Mouse (Mus musculus) embryonic fibroblast, embryonic 13.5 days (primary cell): ENCODE results near the gene Cfap299. TPM values are rescaled to one million over a fixed set of nuclear protein-coding genes. Genes with fewer than 3 reads are reported as not detected.

ENCODE experiments used
- H3K27ac ChIP-seq: 2 replicates; pipeline ENCODE4 v1.5.1; 2012; ENCODE audit warnings: low read length, control low read depth, inconsistent platforms; ENCODE audit not compliant: insufficient read depth
- H3K4me1 ChIP-seq: 2 replicates; pipeline ENCODE4 v1.6.1; 2011; ENCODE audit warnings: low read length; ENCODE audit not compliant: control insufficient read depth, insufficient read depth
- H3K4me3 ChIP-seq: 2 replicates; pipeline ENCODE4 v1.5.1; 2011; ENCODE audit warnings: mild to moderate bottlenecking, control low read depth, low read length; ENCODE audit not compliant: insufficient read depth
- CTCF ChIP-seq: IDR thresholded peaks from 2 replicates; pipeline ENCODE4 v1.5.1; 2011; ENCODE audit warnings: mild to moderate bottlenecking, control low read depth, low read length, moderate library complexity, borderline replicate concordance; ENCODE audit not compliant: insufficient read depth
- POLR2A ChIP-seq: IDR thresholded peaks from 2 replicates; pipeline ENCODE4 v1.6.1; 2011; ENCODE audit warnings: low read depth, mild to moderate bottlenecking, control low read depth, low read length, moderate library complexity
- polyA plus RNA-seq: library from polyadenylated mRNA; stranded (reverse); fragments of >200 nt; gene quantifications from 2 replicates; pipeline ENCODE4 v1.2.4, GENCODE M21; 2011; ENCODE audit warnings: low read depth; ENCODE audit not compliant: missing spikeins, insufficient read length

The Cfap299 gene
- polyA plus RNA-seq, 1 experiment = not detected

DNA sequence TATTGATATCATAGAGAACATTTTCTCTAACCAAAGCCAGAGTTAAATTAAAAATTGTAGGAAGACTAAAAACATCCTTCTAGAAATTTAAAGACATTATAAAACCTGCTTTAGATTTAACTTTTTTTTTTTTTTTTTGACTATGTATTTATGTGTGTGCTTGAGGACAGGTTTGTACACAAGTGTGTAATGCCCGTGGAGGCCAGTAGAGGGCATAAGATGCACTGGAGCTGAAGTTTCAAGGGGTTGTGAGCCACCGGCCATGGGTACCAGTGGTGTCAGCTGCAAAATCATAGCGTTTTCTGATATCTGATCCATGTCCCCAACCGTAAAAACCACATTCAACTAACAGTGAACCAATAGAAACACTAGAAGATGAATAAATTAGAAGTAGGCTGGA lies 377.5 kb downstream of the Cfap299 start:
- Histone ChIP-seq H3K4me3 (no peak overlapping the region), H3K27ac (no peak overlapping the region), H3K4me1 (no peaks in the 10 kb centered on the region)
- TF ChIP-seq POLR2A (no peak), CTCF (no peak)

GRCm38 (mm10) chr5:98715392-98715791 lies 386.3 kb downstream of the Cfap299 start:
- no peak overlapping the region for H3K27ac ChIP-seq
- H3K4me3 ChIP-seq = no peak overlapping the region
- no peaks in the 10 kb centered on the region for H3K4me1 ChIP-seq
- TF ChIP-seq POLR2A (no peak), CTCF (no peak)

DNA sequence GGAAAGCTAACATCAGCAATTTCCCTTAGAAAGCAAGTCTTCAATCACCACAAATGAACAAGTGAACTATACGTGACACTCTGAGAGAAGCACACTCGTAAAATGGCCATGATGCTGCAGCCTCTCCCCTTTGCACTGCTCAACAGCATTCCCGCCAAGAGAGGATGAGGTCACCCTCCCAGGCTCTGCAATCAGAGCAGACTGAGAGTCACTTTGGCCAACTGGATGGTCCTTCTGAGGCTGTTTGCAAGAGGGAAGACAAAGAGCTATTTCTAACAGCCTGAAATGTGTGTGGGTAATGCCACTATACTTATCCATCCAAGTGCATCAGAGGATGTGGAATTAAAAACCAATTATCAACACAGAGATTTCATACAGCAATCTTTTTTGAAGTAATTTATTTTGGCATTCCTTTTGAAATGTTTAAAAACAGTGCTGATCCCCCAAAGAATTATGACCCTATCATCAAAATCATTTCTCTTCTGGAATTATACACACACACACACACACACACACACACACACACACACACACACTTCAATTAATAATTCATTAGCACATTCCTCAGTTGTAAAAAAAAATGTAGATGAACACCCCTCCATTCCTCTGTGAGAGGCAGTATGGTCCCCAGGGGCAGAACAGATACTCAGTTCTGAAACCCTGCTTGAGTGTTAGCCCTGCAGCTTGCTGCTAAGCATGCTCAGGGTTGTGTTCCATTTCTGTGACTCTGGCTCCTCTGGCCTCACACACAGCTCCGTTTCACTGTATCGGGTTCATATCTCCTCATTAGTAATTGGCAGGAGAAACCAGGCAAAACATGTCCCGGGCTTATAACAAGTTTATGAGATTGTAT lies 403.3 kb downstream of the Cfap299 start:
- Histone ChIP-seq H3K4me1 (no peaks in the 10 kb centered on the region), H3K4me3 (no peak overlapping the region), H3K27ac (no peak overlapping the region)
- TF ChIP-seq POLR2A (no peak), CTCF (no peak)

DNA sequence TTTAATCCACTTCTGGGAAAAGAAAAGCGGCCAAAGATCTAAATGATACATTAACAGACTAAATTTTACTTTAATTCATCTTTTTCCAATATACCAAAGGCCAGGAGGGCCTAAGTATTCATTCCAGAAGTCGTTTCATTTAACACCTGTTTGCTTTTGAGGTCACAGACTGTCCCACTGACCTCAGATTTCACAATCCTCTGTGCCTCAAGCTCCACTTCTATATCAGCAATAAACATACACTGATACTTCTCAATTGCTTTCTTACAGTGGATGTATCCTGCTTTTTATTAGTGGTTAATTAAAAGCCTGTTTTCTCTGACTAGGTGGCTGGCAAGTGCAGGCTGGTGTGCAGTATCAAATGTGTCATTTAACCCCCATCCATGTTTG lies 403.9 kb downstream of the Cfap299 start:
- Histone ChIP-seq H3K4me3 (no peak overlapping the region), H3K27ac (no peak overlapping the region), H3K4me1 (no peaks in the 10 kb centered on the region)
- TF ChIP-seq CTCF (no peak), POLR2A (no peak)

DNA sequence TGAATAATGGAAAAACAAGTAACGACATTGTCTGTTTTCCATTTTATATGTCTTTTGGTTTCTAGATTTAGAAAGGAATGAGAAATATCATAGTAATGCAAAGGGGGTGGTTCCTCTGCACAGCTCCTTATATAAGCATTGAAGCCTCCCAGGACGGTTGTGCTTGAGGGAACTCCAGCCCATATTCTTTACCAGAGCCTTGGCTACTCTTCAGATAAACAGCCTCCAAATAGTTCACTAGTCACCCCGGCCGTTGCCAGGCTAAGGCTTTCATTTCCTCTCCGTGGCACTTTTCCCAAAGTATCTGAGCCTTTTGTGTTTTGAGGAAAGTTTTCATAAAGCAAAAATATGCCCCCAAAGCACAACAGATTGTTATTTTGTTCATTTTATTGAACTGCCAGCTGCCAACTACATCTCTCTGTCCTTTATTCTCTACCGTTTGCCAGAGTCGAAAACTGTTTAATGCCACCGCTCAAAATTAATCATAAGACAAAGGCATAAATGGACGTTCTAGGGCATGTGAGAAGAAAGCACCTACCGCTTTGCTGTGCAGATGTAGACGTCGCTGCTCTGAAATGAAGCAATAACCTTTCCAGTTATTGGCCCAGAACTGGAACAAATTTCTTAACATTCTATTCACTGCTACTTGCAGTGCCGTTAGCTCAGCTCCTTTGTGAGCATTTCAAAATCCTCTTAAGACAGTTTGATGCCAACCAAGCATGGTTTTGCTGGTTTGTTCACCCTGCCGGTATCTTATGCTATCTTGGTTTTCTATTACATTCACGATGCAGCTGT lies 433.0 kb downstream of the Cfap299 start:
- no peak overlapping the region for H3K4me3 ChIP-seq
- H3K27ac ChIP-seq = peak overlapping the region; percentile 53
- no peaks in the 10 kb centered on the region for H3K4me1 ChIP-seq
- no peak for TF ChIP-seq CTCF
- no peak for TF ChIP-seq POLR2A

DNA sequence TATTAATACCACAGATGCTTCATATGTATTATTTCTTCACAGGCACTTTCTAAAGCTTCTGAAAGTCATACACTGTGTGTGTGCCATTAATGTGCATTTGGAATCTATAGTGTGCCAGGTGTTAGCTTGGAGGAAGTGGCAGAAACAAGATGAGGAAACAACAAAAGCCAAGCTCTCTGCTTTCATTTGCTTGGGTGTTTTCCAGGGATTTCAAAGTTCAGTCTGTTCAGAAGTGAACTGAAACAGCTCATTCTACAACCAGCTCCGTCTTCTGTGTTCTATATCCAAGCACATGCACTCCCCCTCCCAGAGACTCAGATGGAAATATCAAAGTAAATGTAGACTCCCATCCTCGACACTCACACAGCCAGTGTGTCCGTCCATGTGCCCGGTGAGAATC lies 449.5 kb downstream of the Cfap299 start:
- TF ChIP-seq CTCF (no peak), POLR2A (no peak)
- H3K4me3 ChIP-seq = no peak overlapping the region
- no peaks in the 10 kb centered on the region for H3K4me1 ChIP-seq
- no peak overlapping the region for H3K27ac ChIP-seq

- H3K4me3 ChIP-seq = no peak overlapping the region
- TF ChIP-seq POLR2A = no peak
- TF ChIP-seq CTCF = no peak
- no peak overlapping the region for H3K27ac ChIP-seq
- H3K4me1 ChIP-seq = no peaks in the 10 kb centered on the region; the same call in 1 of the 2 replicates
These were observed 453.0 kb downstream of the Cfap299 start for GRCm38 (mm10) chr5:98782066-98782465.

GRCm38 (mm10) chr5:98787735-98788134 lies 458.6 kb downstream of the Cfap299 start:
- peaks cover 6% of the 10 kb centered on the region for H3K4me1 ChIP-seq
- peak overlapping the region; percentile 54 for H3K27ac ChIP-seq
- no peak overlapping the region for H3K4me3 ChIP-seq
- TF ChIP-seq POLR2A (no peak), CTCF (no peak)

GRCm38 (mm10) chr5:98788568-98788967 lies 459.5 kb downstream of the Cfap299 start:
- TF ChIP-seq POLR2A (no peak), CTCF (no peak)
- peak overlapping the region; percentile 54; the same call in 1 of the 2 replicates for H3K27ac ChIP-seq
- H3K4me3 ChIP-seq = no peak overlapping the region
- peaks cover 6% of the 10 kb centered on the region for H3K4me1 ChIP-seq

- TF ChIP-seq POLR2A (no peak), CTCF (no peak)
- no peak overlapping the region for H3K27ac ChIP-seq
- H3K4me3 ChIP-seq = no peak overlapping the region
- peaks cover 6% of the 10 kb centered on the region for H3K4me1 ChIP-seq
These were observed 461.9 kb downstream of the Cfap299 start for GRCm38 (mm10) chr5:98790894-98791607.
